Mouse (Mus musculus): ENCODE measurements at regions not wholly inside any gene's neighbourhood (a gene's known extent, or its start where the extent isn't known, plus 50 kb on each side); places are given as distances from the start of the nearest gene placed in this dataset.
"Not testable (repeated sequence)": the region's sequence is repeated elsewhere in the genome, so short reads cannot be mapped to it uniquely, and the experiment has no call there.

DNA sequence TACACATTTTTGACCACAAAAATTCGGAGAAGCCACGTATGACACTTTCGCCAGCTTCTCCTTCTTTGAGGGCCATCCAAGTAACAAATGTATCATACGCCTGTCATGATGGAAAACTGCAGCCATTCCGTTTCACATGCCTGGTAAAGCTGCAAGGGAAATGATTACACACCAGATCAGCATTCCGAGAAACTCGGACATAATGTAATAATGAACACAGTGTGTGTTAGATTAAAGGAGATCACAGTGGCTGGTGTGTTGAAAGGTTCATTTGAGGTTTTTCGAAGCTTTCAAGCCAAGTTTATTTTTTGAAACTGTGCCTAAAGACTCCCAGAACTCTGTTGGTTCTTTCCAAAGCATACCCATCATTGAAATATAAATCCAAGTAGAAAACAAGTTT lies 137.8 kb upstream of the Mad2l1 start:
- DNase-seq (ENCODE audit: low read depth): peak; percentile 7

DNA sequence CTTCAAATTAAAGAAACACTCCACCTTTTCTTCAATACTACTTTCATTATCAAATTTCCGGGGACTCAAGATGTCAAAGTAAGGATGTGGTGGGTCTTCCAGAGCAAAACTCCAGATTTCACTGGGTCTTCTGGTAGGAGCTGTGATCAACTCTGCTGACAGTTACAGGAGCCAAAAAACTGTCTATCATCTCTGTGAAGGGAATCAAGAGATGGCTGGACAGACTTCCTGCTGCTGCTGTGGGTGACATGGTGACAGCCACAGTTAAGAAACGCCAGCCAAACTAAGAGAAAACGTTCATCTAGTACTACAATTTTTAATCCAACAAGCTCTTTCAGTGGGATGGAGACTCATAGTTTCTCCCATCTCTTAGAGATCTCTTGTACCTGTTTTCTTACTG lies 136.5 kb upstream of the Mad2l1 start:
- no peak for DNase-seq (ENCODE audit: low read depth)

GRCm38 (mm10) chr6:66399091-66399755 lies 136.0 kb upstream of the Mad2l1 start:
- no peak for DNase-seq (ENCODE audit: low read depth)

GRCm38 (mm10) chr6:66401468-66401867 lies 133.7 kb upstream of the Mad2l1 start:
- no peak for DNase-seq (ENCODE audit: low read depth)

DNA sequence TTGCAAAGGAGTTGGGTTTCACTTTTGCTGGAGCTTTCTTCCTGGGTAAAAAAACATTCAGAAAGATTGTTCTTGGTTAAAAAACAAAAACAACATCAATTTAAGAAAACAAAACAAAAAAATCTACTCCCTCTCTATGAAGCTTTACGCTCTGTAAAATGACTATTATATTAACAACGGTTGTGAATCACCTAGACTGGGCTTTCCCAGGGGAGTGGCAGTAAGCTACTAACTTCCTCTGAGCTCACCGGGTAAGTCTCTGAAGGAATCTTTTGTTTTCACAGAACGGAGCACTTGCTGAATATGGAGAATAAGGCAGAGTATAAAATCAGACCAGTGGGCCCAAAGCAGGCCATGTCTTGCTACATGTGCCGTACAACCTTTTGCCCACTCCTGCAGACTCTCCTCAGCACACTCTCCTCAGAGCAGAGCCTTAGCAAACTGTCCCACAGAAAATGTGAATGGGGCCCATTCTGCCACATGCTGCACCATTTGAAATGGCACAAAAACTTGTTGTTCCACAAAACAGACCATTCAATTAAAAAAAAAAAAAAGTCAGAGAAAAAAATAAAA lies 133.2 kb upstream of the Mad2l1 start:
- DNase-seq (ENCODE audit: low read depth): no peak

DNA sequence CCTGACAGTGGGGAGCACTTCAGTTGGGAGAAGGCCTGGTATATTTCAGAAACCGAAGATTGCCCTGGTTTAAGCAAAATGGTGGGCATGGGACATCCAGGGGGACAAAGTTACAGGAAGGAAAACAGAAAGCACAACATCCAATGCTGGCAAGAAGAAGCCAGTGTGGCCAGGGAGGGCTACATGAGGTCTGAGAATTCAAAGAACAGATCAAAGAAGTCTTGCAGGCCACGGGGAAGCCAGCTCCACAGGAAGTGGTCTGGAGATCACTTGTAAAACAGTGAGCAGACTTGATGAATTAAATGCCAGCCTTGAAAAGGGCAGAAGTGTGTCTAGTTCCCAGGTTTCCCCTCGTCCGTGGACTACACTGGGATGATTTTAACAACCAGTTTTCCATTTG lies 120.4 kb upstream of the Mad2l1 start:
- no peak for DNase-seq (ENCODE audit: low read depth)

DNA sequence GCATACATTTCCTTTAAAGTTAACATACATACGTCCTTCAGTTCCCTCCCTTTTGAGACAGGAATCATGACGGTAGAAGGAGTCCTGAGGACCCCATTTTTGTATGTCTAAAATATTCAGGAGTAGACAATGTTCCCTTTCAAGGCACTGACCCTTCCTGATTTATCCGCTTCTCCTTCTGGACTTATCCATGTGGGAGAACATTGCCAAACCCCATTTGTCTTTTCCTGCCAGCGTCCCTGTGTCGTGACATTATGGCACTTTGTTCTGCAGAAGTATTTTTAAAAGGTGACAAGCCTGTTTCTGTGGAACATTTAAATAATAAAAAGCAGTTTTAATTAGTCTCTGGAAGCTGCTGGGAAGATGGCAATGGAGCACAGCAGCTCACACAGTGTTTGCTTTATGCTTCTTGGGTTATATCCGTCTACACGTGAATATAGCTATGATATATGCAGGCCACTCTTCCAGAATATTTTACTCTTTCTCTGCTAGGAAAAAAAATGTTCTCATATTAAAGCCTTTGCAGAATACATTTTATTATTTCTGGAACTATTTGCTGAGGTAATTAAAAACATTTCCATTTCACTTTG lies 115.6 kb upstream of the Mad2l1 start:
- DNase-seq (ENCODE audit: low read depth): no peak

GRCm38 (mm10) chr6:66428370-66428769 lies 106.8 kb upstream of the Mad2l1 start:
- DNase-seq (ENCODE audit: low read depth): no peak

GRCm38 (mm10) chr6:66450408-66450807 lies 84.8 kb upstream of the Mad2l1 start:
- not testable (repeated sequence) for DNase-seq (ENCODE audit: low read depth)

GRCm38 (mm10) chr6:66458172-66458571 lies 77.0 kb upstream of the Mad2l1 start:
- DNase-seq (ENCODE audit: low read depth): no peak

DNA sequence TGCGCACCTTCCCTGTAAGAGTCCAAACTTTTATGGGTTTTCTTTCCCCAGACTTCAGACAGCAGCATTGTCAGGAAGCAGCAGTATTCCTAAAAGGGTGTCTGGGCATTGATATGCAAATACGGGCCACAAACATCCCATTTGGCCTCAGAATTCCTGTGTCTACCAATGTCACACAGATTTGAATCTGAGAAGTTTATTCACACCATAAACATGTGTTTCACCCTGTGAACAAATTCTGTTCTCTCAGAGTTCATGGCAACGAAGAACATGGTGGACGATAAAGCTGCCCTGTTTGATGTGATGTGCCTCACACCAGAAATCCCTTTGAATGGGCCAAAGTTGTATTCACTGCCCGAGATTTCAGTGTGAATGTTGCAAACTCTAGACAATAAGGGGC lies 70.7 kb upstream of the Mad2l1 start:
- DNase-seq (ENCODE audit: low read depth): no peak

DNA sequence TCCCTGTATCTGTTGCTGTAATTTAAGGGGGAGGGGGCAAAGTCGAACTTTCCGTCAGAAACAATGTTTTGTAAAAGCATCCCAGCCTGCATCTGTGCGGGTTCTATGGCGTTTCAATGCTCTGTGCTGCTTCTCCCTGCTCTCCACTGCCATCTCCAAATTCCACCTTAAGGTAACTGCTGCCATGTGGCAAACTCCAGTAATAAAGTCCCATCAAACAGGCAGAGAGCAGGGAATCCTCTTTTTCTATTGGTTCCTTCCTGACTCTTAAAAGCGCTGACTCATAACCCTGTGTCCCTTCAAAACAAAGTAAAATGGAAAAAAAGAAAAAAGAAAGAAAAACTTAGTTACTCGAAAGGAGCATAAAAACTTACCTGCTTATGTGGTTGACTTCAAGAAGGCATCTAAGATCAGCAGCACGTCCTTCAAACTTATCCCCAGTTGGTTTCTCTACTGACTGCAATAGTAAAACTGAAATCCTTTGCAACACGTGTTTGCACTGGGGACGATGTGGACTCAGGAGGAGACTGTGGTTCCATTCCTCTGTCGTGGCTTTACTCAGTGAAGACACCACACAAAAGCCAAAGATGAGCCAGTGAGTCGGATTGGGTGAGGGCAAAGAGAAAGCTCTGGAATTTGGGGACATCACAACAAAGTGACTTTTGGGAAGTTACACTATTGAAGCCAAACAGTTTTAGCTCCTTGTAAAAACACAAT lies 69.9 kb upstream of the Mad2l1 start:
- DNase-seq (ENCODE audit: low read depth): no peak

DNA sequence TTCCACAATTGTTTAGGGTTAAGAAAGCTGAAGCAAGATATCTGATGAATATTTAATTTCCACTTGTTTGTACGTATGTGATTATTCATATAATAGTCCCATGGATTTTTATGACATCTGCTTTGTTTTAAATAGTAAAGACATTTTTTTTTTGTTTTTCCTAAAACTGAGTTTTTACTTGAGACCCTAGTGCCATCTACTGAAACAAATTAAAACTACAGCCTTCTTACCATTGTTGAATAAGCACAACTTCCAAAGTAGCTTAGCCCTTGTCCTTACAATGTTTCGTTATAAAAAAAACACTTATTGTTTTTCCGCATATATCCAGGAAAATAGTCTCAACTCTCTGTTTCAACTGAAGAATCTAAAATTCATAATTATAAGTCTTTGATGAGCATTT lies 68.4 kb upstream of the Mad2l1 start:
- DNase-seq (ENCODE audit: low read depth): peak; percentile 71

DNA sequence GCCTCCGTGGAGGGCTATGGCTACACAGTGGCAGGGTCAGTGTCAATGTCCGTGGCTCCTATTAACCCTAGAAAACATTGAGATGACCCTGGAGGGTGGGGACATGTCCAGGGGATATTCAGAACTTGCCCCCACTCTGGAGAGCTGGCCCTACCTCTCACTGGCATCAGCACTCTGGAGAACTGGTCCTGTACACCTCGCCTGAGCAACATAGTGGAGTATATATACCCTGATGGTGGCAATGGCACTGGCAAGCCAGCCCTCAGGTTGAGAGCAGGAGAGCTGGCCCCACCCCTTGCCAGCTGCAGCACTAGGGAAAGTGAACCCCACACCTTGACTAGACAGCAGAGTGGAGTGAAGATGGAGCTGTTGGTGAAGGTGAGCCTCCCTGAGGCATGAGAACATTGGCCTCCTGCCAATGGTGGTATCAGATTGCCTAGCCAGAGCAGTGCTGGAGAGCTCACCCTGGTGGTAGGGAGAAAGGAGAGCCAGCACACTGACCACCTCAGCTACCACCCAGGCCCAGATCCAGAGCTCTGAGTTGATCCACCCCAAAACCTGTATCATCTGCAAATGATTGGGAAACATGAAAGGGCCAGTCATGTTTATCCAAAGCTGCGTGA lies 64.5 kb upstream of the Mad2l1 start:
- DNase-seq (ENCODE audit: low read depth): peak; percentile 20

GRCm38 (mm10) chr6:66471786-66472185 lies 63.4 kb upstream of the Mad2l1 start:
- no peak for DNase-seq (ENCODE audit: low read depth)

DNA sequence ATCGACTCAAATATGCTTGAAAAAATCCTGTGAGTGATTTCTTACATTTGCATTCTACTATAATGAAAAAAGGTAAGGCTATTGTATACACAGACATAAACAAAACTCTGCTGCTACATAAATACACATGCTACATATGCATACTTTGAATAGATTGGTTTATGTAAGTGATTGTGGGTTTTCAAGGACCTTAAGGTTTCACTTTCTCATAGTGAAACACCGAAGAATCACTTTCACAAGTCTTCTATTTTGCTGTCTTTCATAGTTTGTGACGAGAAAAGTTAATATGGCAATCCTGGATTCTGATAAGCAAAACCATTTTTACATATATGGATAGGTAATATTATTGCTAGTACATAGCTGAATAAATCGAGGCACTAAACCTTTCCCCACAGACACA lies 62.5 kb upstream of the Mad2l1 start:
- DNase-seq (ENCODE audit: low read depth): no peak

- DNase-seq (ENCODE audit: low read depth): no peak
Observed at GRCm38 (mm10) chr6:66477575-66477974, 57.6 kb upstream of the Mad2l1 start.

DNA sequence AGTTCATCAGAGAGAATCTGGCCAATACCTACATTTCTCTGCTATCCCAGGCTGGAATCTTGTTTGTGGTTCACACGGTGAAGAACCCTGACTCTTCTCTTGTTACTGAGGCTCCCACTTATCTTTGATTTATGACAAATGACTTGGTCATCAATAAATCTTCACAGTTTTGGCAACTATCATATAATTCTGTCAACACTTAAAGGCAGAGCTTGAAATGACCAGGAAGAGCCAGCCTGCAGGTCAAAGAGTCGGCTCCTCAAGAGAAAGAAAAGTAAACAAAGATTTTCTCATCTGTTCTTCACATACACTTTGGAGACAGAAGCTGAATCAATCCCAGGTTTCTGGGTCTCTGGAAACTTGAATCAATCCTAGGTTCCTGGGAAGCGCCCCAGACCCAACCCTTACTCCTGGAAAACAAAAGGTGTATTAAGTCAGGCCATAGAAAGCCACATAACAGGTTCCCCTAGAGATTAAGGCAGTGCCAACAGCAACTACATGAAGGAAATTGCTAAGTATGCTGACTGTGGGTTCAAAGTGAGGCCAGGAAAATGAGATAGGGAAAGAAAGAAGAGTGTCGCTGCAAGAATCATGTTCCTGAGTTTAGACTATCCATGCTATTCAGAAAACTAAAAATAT lies 56.7 kb upstream of the Mad2l1 start:
- DNase-seq (ENCODE audit: low read depth): no peak

DNA sequence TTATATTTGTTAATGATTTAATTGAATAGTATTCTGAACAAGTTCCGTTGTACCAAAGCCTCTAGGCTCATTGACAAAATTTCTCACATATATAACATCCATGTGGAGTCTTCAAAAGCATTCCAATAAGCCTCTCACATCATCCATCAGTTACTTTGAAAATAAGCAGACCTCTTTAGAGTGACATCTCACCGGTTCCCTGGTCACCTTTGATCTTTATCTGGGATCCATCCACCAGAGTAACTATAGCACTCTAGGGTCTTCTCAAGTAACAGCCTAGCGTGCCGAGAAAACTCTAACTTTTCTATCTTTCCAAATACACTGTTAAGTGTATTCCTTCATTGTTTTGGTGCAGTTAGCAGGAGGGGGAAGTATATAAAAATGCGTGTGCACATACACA lies 55.6 kb upstream of the Mad2l1 start:
- no peak for DNase-seq (ENCODE audit: low read depth)

- peak; percentile 50 for DNase-seq (ENCODE audit: low read depth)
Observed at GRCm38 (mm10) chr6:66480207-66480606, 55.0 kb upstream of the Mad2l1 start.

DNA sequence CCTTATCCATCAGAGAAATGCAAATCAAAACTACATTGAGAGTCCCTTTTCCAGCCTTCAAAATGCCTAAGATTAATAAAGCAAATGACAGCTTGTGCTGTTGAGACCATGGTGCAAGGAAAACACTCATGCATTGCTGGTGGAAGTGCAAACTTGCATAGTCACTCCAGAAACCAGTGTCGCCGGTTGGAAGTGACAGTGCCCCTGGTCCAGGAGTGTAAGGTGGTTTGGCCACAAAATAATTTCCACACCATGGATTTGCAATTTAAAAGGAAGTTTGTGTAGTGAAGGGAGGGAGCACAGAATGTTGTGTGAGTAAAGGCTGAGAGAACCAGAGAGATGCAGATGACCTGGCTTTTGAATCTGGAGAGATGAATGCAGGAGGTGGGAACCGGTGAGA lies 52.4 kb upstream of the Mad2l1 start:
- no peak for DNase-seq (ENCODE audit: low read depth)

Measured in NIH3T3 (cell line).